Mouse (Mus musculus): ENCODE data around the gene Slc6a9.
A peak's percentile ranks its signal among the peaks of the same experiment; 100 is the strongest.

GRCm38 (mm10) chr4:117867823-117868222 lies 33.5 kb downstream of the Slc6a9 start:
- TF ChIP-seq CTCF (IDR thresholded peaks at IDR 0.05; ENCODE audit: low read depth) (peak; percentile 88), EP300 (IDR thresholded peaks at IDR 0.05; ENCODE audit: low read depth) (no peak)
